Mouse (Mus musculus) central nervous system, embryonic 11.5 days (tissue): ENCODE results near the gene Npas3. TPM values are rescaled to one million over a fixed set of nuclear protein-coding genes. Genes with fewer than 3 reads are reported as not detected.

Experiments
- polyA plus RNA-seq: library from polyadenylated mRNA; depleted of rRNA; stranded (reverse); fragments of >200 nt; gene quantifications from 2 replicates; pipeline ENCODE4 v1.2.3, GENCODE M21; 2012; rRNA removed

Gene Npas3
- 13.9 and 16.8 TPM in 2 replicates for polyA plus RNA-seq

DNA sequence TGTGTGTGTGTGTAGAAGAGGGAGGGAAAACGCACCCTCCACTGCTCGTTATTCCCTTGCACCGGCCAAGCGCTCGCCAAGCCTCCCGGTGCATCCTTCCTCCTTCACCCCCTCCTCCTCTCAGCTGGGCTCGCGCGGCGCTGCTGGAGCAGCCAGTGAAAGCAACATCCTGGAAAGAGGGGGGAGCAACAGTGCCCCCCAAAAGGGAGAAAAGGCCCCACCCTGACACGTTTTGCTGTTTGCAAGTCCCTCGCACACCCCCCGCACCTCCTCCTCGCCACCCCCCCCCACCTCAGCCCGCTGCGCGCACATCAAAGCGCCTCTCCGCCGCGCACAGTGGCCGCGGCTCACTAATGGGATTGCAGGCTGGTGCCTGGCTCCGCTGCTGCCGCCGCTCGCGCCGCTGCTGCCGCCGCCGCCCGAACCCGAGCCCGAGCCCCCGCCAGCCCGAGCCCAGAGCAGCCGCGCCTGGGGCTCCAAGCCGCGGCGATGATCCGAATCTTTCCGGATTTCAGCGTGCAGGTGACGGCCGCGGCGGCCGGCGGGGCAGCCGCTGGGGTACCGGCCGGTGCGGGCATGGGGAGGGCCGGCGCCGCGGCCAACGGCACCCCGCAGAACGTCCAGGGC lies at the start of gene Npas3:
Npas3 (plus strand) TSS at position 577 of the 627 bp plus-strand sequence.

